Mouse (Mus musculus) kidney, embryonic 16.5 days (tissue): ENCODE measurements at regions not wholly inside any gene's neighbourhood (a gene's known extent, or its start where the extent isn't known, plus 50 kb on each side); places are given as distances from the start of the nearest gene placed in this dataset.

Source experiments
- ATAC-seq: fragments of 200-750 bp; cut with Nextera tagmentation; 2 replicates; pipeline ENCODE4 v1.8.0; 2017; ENCODE audit warnings: moderate TSS enrichment; ENCODE audit not compliant: low FRiP score, low TSS enrichment
- H3K27ac ChIP-seq: fragments of 300-500 bp; sonication (generic); 2 replicates; pipeline ENCODE4 v1.5.1; 2014; ENCODE audit warnings: low read length
- H3K27me3 ChIP-seq: fragments of 300-500 bp; sonication (generic); 2 replicates; pipeline ENCODE4 v1.6.1; 2014; ENCODE audit warnings: low read length, control low read depth, mixed read lengths; ENCODE audit not compliant: insufficient read depth
- H3K36me3 ChIP-seq: fragments of 300-500 bp; sonication (generic); 2 replicates; pipeline ENCODE4 v1.6.1; 2014; ENCODE audit warnings: low read length, control low read depth, mixed read lengths; ENCODE audit not compliant: insufficient read depth
- H3K4me1 ChIP-seq: fragments of 300-500 bp; sonication (generic); 2 replicates; pipeline ENCODE4 v1.6.1; 2014; ENCODE audit warnings: low read length, control low read depth, mixed read lengths; ENCODE audit not compliant: insufficient read depth
- H3K4me2 ChIP-seq: fragments of 300-500 bp; sonication (generic); replicated peaks from 2 replicates; pipeline ENCODE4 v1.6.1; 2014; ENCODE audit warnings: low read depth, low read length
- H3K4me3 ChIP-seq: fragments of 300-500 bp; sonication (generic); 2 replicates; pipeline ENCODE4 v1.5.1; 2014; ENCODE audit warnings: mild to moderate bottlenecking, low read length
- H3K9ac ChIP-seq: fragments of 300-500 bp; sonication (generic); replicated peaks from 2 replicates; pipeline ENCODE4 v1.6.1; 2014; ENCODE audit warnings: low read length
- H3K9me3 ChIP-seq: fragments of 300-500 bp; sonication (generic); 2 replicates; pipeline ENCODE4 v1.6.1; 2016; ENCODE audit warnings: low read length, control low read depth
- WGBS: fragments of 180-500 bp; shearing (Covaris S2); extraction: QIAGEN DNeasy Blood & Tissue Kit; methylation state at CpG from one replicate; pipeline ENCODE4 v1.1.7; 2014; 5-methylcytosine and 5-hydroxymethylcytosine counted together

DNA sequence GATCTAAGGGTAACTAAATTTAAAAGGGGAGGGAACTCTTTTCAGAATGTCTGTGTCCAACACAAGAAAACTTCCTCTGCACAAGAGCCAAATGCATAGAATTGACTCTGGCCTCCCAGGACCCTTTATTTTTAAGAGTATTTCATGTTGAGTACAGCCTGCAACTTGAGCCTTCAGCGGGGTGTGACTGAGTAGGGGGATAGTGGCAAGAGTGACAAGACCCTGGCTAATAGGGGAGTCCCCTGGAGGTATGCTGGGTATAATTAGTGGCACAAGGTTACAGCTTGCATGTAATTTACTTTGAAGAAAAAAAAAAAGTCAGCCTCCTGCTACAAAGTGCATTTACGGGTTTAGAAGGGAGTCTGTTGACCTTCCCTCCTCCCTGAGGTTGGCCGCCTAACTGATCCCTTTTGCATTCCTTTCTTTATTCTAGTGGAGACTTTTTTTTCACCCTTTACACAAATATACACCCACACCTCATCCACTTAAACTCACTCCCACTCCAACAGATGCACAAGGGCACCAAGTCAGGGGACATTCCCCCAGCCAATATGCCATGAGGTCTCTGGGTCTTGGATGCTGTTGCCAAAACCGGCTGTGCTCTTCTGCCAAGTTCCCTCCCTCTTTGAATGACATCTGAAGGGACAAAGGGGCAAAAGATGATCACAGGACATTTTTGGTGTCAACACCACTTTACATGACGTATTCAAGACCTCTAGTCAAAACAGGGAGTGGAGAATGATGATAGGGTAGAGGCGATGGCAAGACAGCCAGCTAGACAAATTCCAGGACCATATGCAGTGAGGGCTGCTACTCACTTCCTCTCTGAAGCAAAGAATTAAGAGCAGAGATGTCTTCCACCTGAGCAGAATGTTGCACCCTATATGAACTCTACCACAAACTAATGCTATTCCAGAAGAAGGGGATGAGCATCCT lies 557.2 kb downstream of the Nfib start:
- no peak overlapping the region for H3K4me2 ChIP-seq
- no peak overlapping the region for H3K4me3 ChIP-seq
- H3K9me3 ChIP-seq, result no peaks in the 10 kb centered on the region
- H3K27ac ChIP-seq, result no peak overlapping the region
- peaks cover 34% of the 10 kb centered on the region for H3K27me3 ChIP-seq
- H3K9ac ChIP-seq, result no peak overlapping the region
- 18% methylated on average over 6 of the region's 6 CpGs for WGBS
- no peaks in the 10 kb centered on the region for H3K36me3 ChIP-seq
- H3K4me1 ChIP-seq, result no peaks in the 10 kb centered on the region; the same call in 1 of the 2 replicates
- peak; percentile 74 for ATAC-seq

DNA sequence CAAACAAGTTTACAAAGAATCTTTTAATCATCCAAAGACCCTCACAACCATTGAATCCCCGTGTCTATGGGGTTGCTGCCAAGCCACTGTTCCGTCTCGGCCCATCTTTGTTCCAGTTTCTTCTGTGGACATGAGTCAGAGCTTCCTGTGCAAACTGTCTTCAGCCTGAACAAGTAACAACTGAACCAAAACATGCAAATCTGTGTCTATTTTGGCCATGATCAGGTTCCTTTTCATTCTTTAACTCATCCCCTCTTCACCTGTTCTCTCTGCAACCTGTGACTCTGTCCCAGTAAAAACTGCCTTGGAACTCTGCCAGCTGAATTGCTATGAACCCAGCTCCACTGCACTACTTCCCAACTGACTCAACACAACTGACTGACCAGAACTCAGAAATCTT lies 563.2 kb downstream of the Nfib start:
- Histone ChIP-seq H3K27me3 (peaks cover 18% of the 10 kb centered on the region), H3K9me3 (no peaks in the 10 kb centered on the region; the same call in 1 of the 2 replicates), H3K9ac (no peak overlapping the region)

DNA sequence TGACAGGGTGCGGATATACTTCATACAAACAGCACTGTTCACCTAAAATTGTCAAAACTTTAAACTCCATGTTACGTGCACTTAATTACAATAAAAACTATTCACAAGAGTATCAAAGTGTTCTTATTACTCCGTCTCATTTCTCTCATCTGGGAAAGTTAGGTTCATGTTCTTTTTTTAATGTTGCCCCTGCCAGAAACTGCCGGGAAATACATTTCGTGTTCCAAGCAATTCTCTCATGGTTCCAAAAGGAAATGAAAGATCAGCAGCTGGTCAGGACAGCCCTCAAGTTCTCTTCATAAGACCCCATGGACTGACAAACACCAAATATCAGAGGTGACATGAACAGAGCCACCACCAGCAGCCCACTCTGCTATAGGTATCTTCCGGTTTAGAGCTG lies 565.7 kb downstream of the Nfib start:
- H3K27ac ChIP-seq, result no peak overlapping the region
- H3K27me3 ChIP-seq, result peaks cover 7% of the 10 kb centered on the region; the same call in 1 of the 2 replicates
- H3K4me3 ChIP-seq, result no peak overlapping the region
- H3K9ac ChIP-seq, result no peak overlapping the region
- WGBS, result 91% methylated on average over 6 of the region's 6 CpGs
- ATAC-seq, result no peak
- no peaks in the 10 kb centered on the region for H3K4me1 ChIP-seq
- no peaks in the 10 kb centered on the region for H3K36me3 ChIP-seq
- no peak overlapping the region for H3K4me2 ChIP-seq
- H3K9me3 ChIP-seq, result no peaks in the 10 kb centered on the region; the same call in 1 of the 2 replicates

More for the DNA sequence above, 563.2 kb downstream of the Nfib start:
- no peak overlapping the region for H3K4me2 ChIP-seq
- no peak for ATAC-seq
- H3K4me1 ChIP-seq, result no peaks in the 10 kb centered on the region; the same call in 1 of the 2 replicates
- no peak overlapping the region for H3K27ac ChIP-seq
- no peak overlapping the region for H3K4me3 ChIP-seq
- 77% methylated on average over 3 of the region's 3 CpGs for WGBS
- no peaks in the 10 kb centered on the region for H3K36me3 ChIP-seq

GRCm38 (mm10) chr4:82139016-82139415 lies 566.5 kb downstream of the Nfib start:
- H3K9me3 ChIP-seq, result no peaks in the 10 kb centered on the region; the same call in 1 of the 2 replicates
- no peak overlapping the region for H3K27ac ChIP-seq
- no peaks in the 10 kb centered on the region for H3K4me1 ChIP-seq
- no peaks in the 10 kb centered on the region for H3K36me3 ChIP-seq
- no peak for ATAC-seq
- WGBS, result 100% methylated on average over 1 of the region's 1 CpGs
- peaks cover 3% of the 10 kb centered on the region; the same call in 1 of the 2 replicates for H3K27me3 ChIP-seq
- H3K4me2 ChIP-seq, result no peak overlapping the region
- no peak overlapping the region for H3K4me3 ChIP-seq
- H3K9ac ChIP-seq, result no peak overlapping the region

GRCm38 (mm10) chr4:82132851-82133250 lies 572.7 kb downstream of the Nfib start:
- WGBS, result 76% methylated on average over 3 of the region's 3 CpGs
- no peak overlapping the region for H3K27ac ChIP-seq
- H3K4me3 ChIP-seq, result no peak overlapping the region
- H3K27me3 ChIP-seq, result no peaks in the 10 kb centered on the region
- ATAC-seq, result no peak
- no peak overlapping the region for H3K9ac ChIP-seq
- no peaks in the 10 kb centered on the region for H3K4me1 ChIP-seq
- H3K9me3 ChIP-seq, result no peaks in the 10 kb centered on the region
- H3K36me3 ChIP-seq, result no peaks in the 10 kb centered on the region
- no peak overlapping the region for H3K4me2 ChIP-seq

GRCm38 (mm10) chr4:82132326-82132725 lies 573.2 kb downstream of the Nfib start:
- Histone ChIP-seq H3K4me3 (no peak overlapping the region), H3K9me3 (no peaks in the 10 kb centered on the region), H3K27me3 (no peaks in the 10 kb centered on the region), H3K4me2 (no peak overlapping the region), H3K36me3 (no peaks in the 10 kb centered on the region), H3K4me1 (no peaks in the 10 kb centered on the region), H3K27ac (no peak overlapping the region), H3K9ac (no peak overlapping the region)
- ATAC-seq, result no peak
- 95% methylated on average over 4 of the region's 4 CpGs for WGBS

- no peak for ATAC-seq
- 19% methylated on average over 1 of the region's 1 CpGs for WGBS
- Histone ChIP-seq H3K36me3 (no peaks in the 10 kb centered on the region), H3K27ac (no peak overlapping the region), H3K9ac (no peak overlapping the region), H3K9me3 (no peaks in the 10 kb centered on the region), H3K4me2 (no peak overlapping the region), H3K27me3 (no peaks in the 10 kb centered on the region), H3K4me3 (no peak overlapping the region), H3K4me1 (no peaks in the 10 kb centered on the region)
These were observed 576.1 kb downstream of the Nfib start for GRCm38 (mm10) chr4:82129471-82129870.

- Histone ChIP-seq H3K9me3 (no peaks in the 10 kb centered on the region), H3K4me3 (no peak overlapping the region), H3K9ac (no peak overlapping the region), H3K27me3 (no peaks in the 10 kb centered on the region), H3K36me3 (no peaks in the 10 kb centered on the region), H3K27ac (no peak overlapping the region), H3K4me1 (no peaks in the 10 kb centered on the region), H3K4me2 (no peak overlapping the region)
- 78% methylated on average over 5 of the region's 5 CpGs for WGBS
- no peak for ATAC-seq
These were observed 581.8 kb downstream of the Nfib start for GRCm38 (mm10) chr4:82123733-82124132.

DNA sequence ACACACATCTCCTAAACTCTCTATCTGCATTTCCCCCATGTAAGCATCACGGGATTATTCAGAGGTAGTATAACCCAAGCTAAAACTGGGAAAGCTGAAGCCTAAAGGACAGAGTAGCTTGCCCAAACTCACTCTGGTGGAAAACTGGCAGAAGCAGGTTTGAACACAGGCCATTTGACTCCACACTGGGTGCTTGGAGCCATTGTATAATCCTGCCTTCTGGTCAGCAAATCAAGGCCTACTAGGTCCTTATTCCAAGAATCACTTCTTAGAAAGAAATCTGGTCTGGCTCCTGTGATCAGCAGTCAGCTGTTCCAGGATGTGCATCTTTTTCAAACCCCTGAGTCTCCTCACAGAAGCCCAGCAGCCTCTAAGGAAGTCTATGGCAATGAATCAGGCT lies 582.4 kb downstream of the Nfib start:
- 100% methylated on average over 1 of the region's 1 CpGs for WGBS
- no peaks in the 10 kb centered on the region for H3K36me3 ChIP-seq

GRCm38 (mm10) chr4:82120796-82121195 lies 584.8 kb downstream of the Nfib start:
- H3K36me3 ChIP-seq, result no peaks in the 10 kb centered on the region
- no peaks in the 10 kb centered on the region for H3K4me1 ChIP-seq
- no peaks in the 10 kb centered on the region for H3K9me3 ChIP-seq
- ATAC-seq, result no peak
- no peak overlapping the region for H3K4me2 ChIP-seq
- no peaks in the 10 kb centered on the region for H3K27me3 ChIP-seq
- H3K9ac ChIP-seq, result no peak overlapping the region
- no peak overlapping the region for H3K4me3 ChIP-seq
- no peak overlapping the region for H3K27ac ChIP-seq
- 88% methylated on average over 4 of the region's 4 CpGs for WGBS

More for the DNA sequence above, 582.4 kb downstream of the Nfib start:
- H3K9ac ChIP-seq, result no peak overlapping the region
- no peaks in the 10 kb centered on the region for H3K9me3 ChIP-seq
- H3K27ac ChIP-seq, result no peak overlapping the region
- no peaks in the 10 kb centered on the region for H3K27me3 ChIP-seq
- no peak overlapping the region for H3K4me2 ChIP-seq
- no peak for ATAC-seq
- H3K4me3 ChIP-seq, result no peak overlapping the region
- no peaks in the 10 kb centered on the region for H3K4me1 ChIP-seq
